In the genomic region with DNA sequence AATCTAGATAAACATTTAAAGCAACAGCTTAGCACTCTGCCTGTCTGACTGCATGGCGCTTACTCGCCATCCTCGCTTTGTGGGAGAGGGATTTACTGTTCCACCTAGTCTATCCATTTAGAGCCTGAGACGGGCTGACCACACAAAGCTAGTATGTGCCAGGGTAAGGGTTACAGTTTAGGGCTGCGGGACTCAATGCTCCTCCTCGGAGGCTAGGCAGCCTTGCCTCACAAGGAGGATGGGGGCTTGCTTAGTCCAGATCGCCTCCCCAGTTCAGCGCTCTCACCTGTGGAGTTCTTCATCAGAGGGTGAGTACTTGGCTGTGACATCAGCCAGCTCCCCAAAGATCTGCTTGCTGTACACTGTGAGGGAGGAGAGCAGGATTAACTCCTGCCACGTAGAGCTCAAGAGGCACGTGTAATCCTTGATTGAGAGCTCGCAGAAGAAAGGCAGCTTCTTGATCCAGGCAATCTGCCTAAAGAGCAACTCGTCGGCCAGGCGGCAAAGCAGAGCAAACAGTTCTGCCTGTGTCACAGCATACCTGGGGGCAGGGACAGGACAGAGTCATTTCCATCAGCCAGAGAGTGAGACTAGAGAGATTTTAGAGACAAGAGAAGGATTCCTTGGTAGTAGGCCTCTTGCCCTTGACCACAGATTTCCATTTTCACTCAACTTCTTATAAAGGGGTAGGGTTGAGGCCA, we compare ENCODE assay signal across 13 mouse cellular contexts. TPM values are rescaled to one million over a fixed set of nuclear protein-coding genes. Genes with fewer than 3 reads are reported as not detected.
A peak's percentile ranks its signal among the peaks of the same experiment; 100 is the strongest.
DNase-seq lines count a peak whose midpoint lies in the region; ATAC-seq and TF ChIP-seq lines count a peak whose summit lies in the region.
"Had no signal": no experiment of that assay in that cellular context is flagged by ENCODE, and none has a peak within 500 bp of the region (broad histone marks: within the 10 kb centered on the region; RNA-seq: fewer than 3 reads in every experiment).

No protein-coding gene starts in this region.

- H3K27ac ChIP-seq in forebrain, embryonic 12.5 days, result no peak overlapping the region
- no peak overlapping the region for H3K27ac ChIP-seq in forebrain, embryonic 13.5 days
- H3K27ac ChIP-seq in midbrain, embryonic 13.5 days, result no peak overlapping the region
- no peak overlapping the region; the same call in 1 of the 2 replicates for H3K27ac ChIP-seq in midbrain, embryonic 10.5 days (replicated peaks)
- no peak overlapping the region for H3K27ac ChIP-seq in midbrain, embryonic 15.5 days
- H3K27ac ChIP-seq: kidney, postnatal 0 days; limb, embryonic 13.5 days; liver, embryonic 14.5 days had no signal

- H3K4me3 ChIP-seq in forebrain, embryonic 12.5 days (replicated peaks), result no peak overlapping the region
- H3K4me3 ChIP-seq in forebrain, embryonic 13.5 days, result no peak overlapping the region
- no peak overlapping the region for H3K4me3 ChIP-seq in midbrain, embryonic 13.5 days (replicated peaks)
- no peak overlapping the region for H3K4me3 ChIP-seq in midbrain, embryonic 10.5 days
- no peak overlapping the region for H3K4me3 ChIP-seq in midbrain, embryonic 15.5 days
- H3K4me3 ChIP-seq: limb, embryonic 13.5 days had no signal

- H3K36me3 ChIP-seq in forebrain, embryonic 12.5 days (replicated peaks), result no peaks in the 10 kb centered on the region
- H3K36me3 ChIP-seq in forebrain, embryonic 13.5 days (ENCODE audit: poor library complexity, severe bottlenecking), result 0 out of 2 replicates have a peak, but pooled peaks cover 3% of the 10 kb centered on the region
- H3K36me3 ChIP-seq in midbrain, embryonic 13.5 days, result no peaks in the 10 kb centered on the region
- H3K36me3 ChIP-seq in midbrain, embryonic 10.5 days, result peaks cover 65% of the 10 kb centered on the region
- H3K36me3 ChIP-seq in midbrain, embryonic 15.5 days (replicated peaks), result no peaks in the 10 kb centered on the region
- H3K36me3 ChIP-seq: limb, embryonic 13.5 days had no signal

- no peak for DNase-seq in midbrain, embryonic 10.5 days (ENCODE audit: low spot score)
- DNase-seq in brain, embryonic 14.5 days (ENCODE audit: low read depth), result peak; percentile 44
- no peak for DNase-seq in left cerebral cortex, adult 11 months (ENCODE audit: low spot score)
- DNase-seq in cerebellum, adult 11 months, result no peak

- H3K9ac ChIP-seq in forebrain, embryonic 12.5 days, result 0 out of 2 replicates have a peak overlapping the region, but pooled peaks have one; percentile 3
- no peak overlapping the region; the same call in 1 of the 2 replicates for H3K9ac ChIP-seq in forebrain, embryonic 13.5 days
- H3K9ac ChIP-seq in midbrain, embryonic 13.5 days (replicated peaks), result 0 out of 2 replicates have a peak overlapping the region, but pooled peaks have one; percentile 47
- no peak overlapping the region for H3K9ac ChIP-seq in midbrain, embryonic 15.5 days
- H3K9ac ChIP-seq: limb, embryonic 13.5 days; liver, embryonic 14.5 days had no signal

- 0 out of 2 replicates have a peak, but pooled peaks have one; percentile 9 for ATAC-seq in forebrain, embryonic 12.5 days (ENCODE audit: low FRiP score)
- ATAC-seq in forebrain, embryonic 13.5 days, result no peak; the same call in 1 of the 2 replicates
- ATAC-seq in midbrain, embryonic 13.5 days, result peak; percentile 65
- ATAC-seq in midbrain, embryonic 15.5 days (replicated peaks), result peak; percentile 57

- no peaks in the 10 kb centered on the region for H3K27me3 ChIP-seq in forebrain, embryonic 12.5 days
- no peaks in the 10 kb centered on the region for H3K27me3 ChIP-seq in forebrain, embryonic 13.5 days
- H3K27me3 ChIP-seq in midbrain, embryonic 13.5 days, result 0 out of 2 replicates have a peak, but pooled peaks cover 6% of the 10 kb centered on the region
- H3K27me3 ChIP-seq in midbrain, embryonic 10.5 days (ENCODE audit: low read depth, poor library complexity, severe bottlenecking), result no peaks in the 10 kb centered on the region
- H3K27me3 ChIP-seq in midbrain, embryonic 15.5 days (replicated peaks), result no peaks in the 10 kb centered on the region
- H3K27me3 ChIP-seq: limb, embryonic 13.5 days had no signal

- WGBS in forebrain, embryonic 12.5 days, result 69% methylated on average over 14 of the region's 14 CpGs
- 67% methylated on average over 14 of the region's 14 CpGs for WGBS in forebrain, embryonic 13.5 days
- 60% methylated on average over 14 of the region's 14 CpGs for WGBS in midbrain, embryonic 13.5 days
- WGBS in midbrain, embryonic 10.5 days, result 71% methylated on average over 14 of the region's 14 CpGs
- WGBS in midbrain, embryonic 15.5 days, result 59% methylated on average over 14 of the region's 14 CpGs

- TF ChIP-seq POLR2A in brain, embryonic 14.5 days (IDR thresholded peaks at IDR 0.05; ENCODE audit: borderline replicate concordance, extremely low read depth, insufficient read depth, insufficient read length, poor library complexity, severe bottlenecking), result no peak

- H3K4me1 ChIP-seq in forebrain, embryonic 12.5 days, result peaks cover 6% of the 10 kb centered on the region
- H3K4me1 ChIP-seq in forebrain, embryonic 13.5 days, result peaks cover 6% of the 10 kb centered on the region
- peaks cover 10% of the 10 kb centered on the region for H3K4me1 ChIP-seq in midbrain, embryonic 13.5 days (replicated peaks)
- H3K4me1 ChIP-seq in midbrain, embryonic 10.5 days, result peaks cover 11% of the 10 kb centered on the region
- H3K4me1 ChIP-seq in midbrain, embryonic 15.5 days, result 0 out of 2 replicates have a peak, but pooled peaks cover 6% of the 10 kb centered on the region

- H3K4me2 ChIP-seq in forebrain, embryonic 12.5 days, result 0 out of 2 replicates have a peak overlapping the region, but pooled peaks have one; percentile 11
- H3K4me2 ChIP-seq in forebrain, embryonic 13.5 days, result no peak overlapping the region
- H3K4me2 ChIP-seq in midbrain, embryonic 13.5 days (replicated peaks), result no peak overlapping the region
- H3K4me2 ChIP-seq in midbrain, embryonic 15.5 days, result no peak overlapping the region
- H3K4me2 ChIP-seq: limb, embryonic 13.5 days had no signal

- no peaks in the 10 kb centered on the region for H3K9me3 ChIP-seq in forebrain, embryonic 12.5 days
- no peaks in the 10 kb centered on the region for H3K9me3 ChIP-seq in forebrain, embryonic 13.5 days (replicated peaks)
- no peaks in the 10 kb centered on the region for H3K9me3 ChIP-seq in midbrain, embryonic 13.5 days
- H3K9me3 ChIP-seq in midbrain, embryonic 10.5 days (replicated peaks), result no peaks in the 10 kb centered on the region
- no peaks in the 10 kb centered on the region for H3K9me3 ChIP-seq in midbrain, embryonic 15.5 days
- H3K9me3 ChIP-seq: limb, embryonic 13.5 days had no signal

- TF ChIP-seq CTCF in brain, embryonic 14.5 days (IDR thresholded peaks at IDR 0.05; ENCODE audit: borderline replicate concordance, extremely low read depth, insufficient read depth, insufficient read length), result no peak

RNA-seq across cellular contexts. Expression of gene Nr5a1, which starts 24.4 kb away (rescaled TPM):
- 1.1 TPM in 2 replicates for polyA plus RNA-seq in forebrain, embryonic 12.5 days (2016; fragmentation: Nextera tagmentation; extraction: Ambion mirVana)
- polyA plus RNA-seq in forebrain, embryonic 13.5 days (2015; fragmentation: Nextera tagmentation; extraction: Ambion mirVana), result 1.4 and 2.4 TPM in 2 replicates
- 0.77 and 1.3 TPM in 2 replicates for polyA plus RNA-seq in midbrain, embryonic 13.5 days (2015; fragmentation: Nextera tagmentation; extraction: Ambion mirVana)
- 0.07 and 0.12 TPM in 2 replicates for polyA plus RNA-seq in midbrain, embryonic 10.5 days (2016; fragmentation: Nextera tagmentation; extraction: Ambion mirVana)
- polyA plus RNA-seq in brain, embryonic 14.5 days (2012; rRNA removed), result 1.2 and 2.1 TPM in 2 replicates
- polyA plus RNA-seq in midbrain, embryonic 15.5 days (2015; fragmentation: Nextera tagmentation; extraction: Ambion mirVana), result 0.58 and 1.0 TPM in 2 replicates
- polyA plus RNA-seq: heart, embryonic 14.5 days; limb, embryonic 13.5 days; liver, embryonic 14.5 days; urinary bladder, adult 2 months had no signal

Comparison
In these comparisons a context has a peak if more than half of its experiments do, and no peak if none do; other contexts are left out.
1. H3K9ac ChIP-seq: peak in forebrain, embryonic 12.5 days (single experiment) and midbrain, embryonic 13.5 days (single experiment); none in forebrain, embryonic 13.5 days (single experiment) and midbrain, embryonic 15.5 days (single experiment).